Mouse (Mus musculus) heart, embryonic 11.5 days (tissue): ENCODE measurements around the gene Itgb3. TPM values are rescaled to one million over a fixed set of nuclear protein-coding genes. Genes with fewer than 3 reads are reported as not detected.

Experiments
- ATAC-seq: fragments of 200-750 bp; cut with Nextera tagmentation; replicated peaks from 2 replicates; pipeline ENCODE4 v1.8.0; 2017; ENCODE audit warnings: moderate library complexity; ENCODE audit not compliant: insufficient number of reproducible peaks, low FRiP score, low TSS enrichment
- H3K27ac ChIP-seq: fragments of 300-500 bp; sonication (generic); 2 replicates; pipeline ENCODE4 v1.5.1; 2014; ENCODE audit warnings: mild to moderate bottlenecking, low read depth, low read length
- H3K27me3 ChIP-seq: fragments of 300-500 bp; sonication (generic); 2 replicates; pipeline ENCODE4 v1.6.1; 2014; ENCODE audit warnings: mild to moderate bottlenecking, low read length, mixed read lengths; ENCODE audit not compliant: control insufficient read depth, insufficient read depth
- H3K36me3 ChIP-seq: fragments of 300-500 bp; sonication (generic); 2 replicates; pipeline ENCODE4 v1.6.1; 2014; ENCODE audit warnings: mild to moderate bottlenecking, low read length, moderate library complexity, mixed read lengths; ENCODE audit not compliant: control insufficient read depth, insufficient read depth
- H3K4me1 ChIP-seq: fragments of 300-500 bp; sonication (generic); 2 replicates; pipeline ENCODE4 v1.6.1; 2014; ENCODE audit warnings: low read length; ENCODE audit not compliant: control insufficient read depth, insufficient read depth
- H3K4me2 ChIP-seq: fragments of 300-500 bp; sonication (generic); 2 replicates; pipeline ENCODE4 v1.6.1; 2014; ENCODE audit warnings: mild to moderate bottlenecking, moderate library complexity
- H3K4me3 ChIP-seq: fragments of 300-500 bp; sonication (generic); 2 replicates; pipeline ENCODE4 v1.5.1; 2014; ENCODE audit warnings: low read depth, low read length
- H3K9ac ChIP-seq: fragments of 300-500 bp; sonication (generic); 2 replicates; pipeline ENCODE4 v1.6.1; 2014; ENCODE audit warnings: mild to moderate bottlenecking, low read depth, low read length, moderate library complexity
- H3K9me3 ChIP-seq: fragments of 300-500 bp; sonication (generic); replicated peaks from 2 replicates; pipeline ENCODE4 v1.6.1; 2016; ENCODE audit warnings: low read length; ENCODE audit not compliant: control insufficient read depth
- WGBS: fragments of 180-500 bp; shearing (Covaris S2); extraction: QIAGEN DNeasy Blood & Tissue Kit; methylation state at CpG from one replicate; pipeline ENCODE4 v1.1.7; 2014; ENCODE audit not compliant: insufficient replicate concordance; 5-methylcytosine and 5-hydroxymethylcytosine counted together
- polyA plus RNA-seq: library from polyadenylated mRNA; unstranded; fragments of >200 nt; fragmentation: Nextera tagmentation; extraction: Ambion mirVana; gene quantifications from 2 replicates; pipeline ENCODE4 v1.2.1, GENCODE M21; 2014

The Itgb3 gene
- polyA plus RNA-seq, 1 experiment from 2014 or later, result 3.9 TPM

GRCm38 (mm10) chr11:104645402-104645801 lies 37.6 kb downstream of the Itgb3 start:
- Histone ChIP-seq H3K4me2 (no peak overlapping the region), H3K4me1 (no peaks in the 10 kb centered on the region), H3K9ac (no peak overlapping the region), H3K36me3 (no peaks in the 10 kb centered on the region), H3K27me3 (no peaks in the 10 kb centered on the region), H3K4me3 (no peak overlapping the region), H3K9me3 (no peaks in the 10 kb centered on the region), H3K27ac (no peak overlapping the region)
- WGBS, result 87% methylated on average over 6 of the region's 6 CpGs
- no peak for ATAC-seq

DNA sequence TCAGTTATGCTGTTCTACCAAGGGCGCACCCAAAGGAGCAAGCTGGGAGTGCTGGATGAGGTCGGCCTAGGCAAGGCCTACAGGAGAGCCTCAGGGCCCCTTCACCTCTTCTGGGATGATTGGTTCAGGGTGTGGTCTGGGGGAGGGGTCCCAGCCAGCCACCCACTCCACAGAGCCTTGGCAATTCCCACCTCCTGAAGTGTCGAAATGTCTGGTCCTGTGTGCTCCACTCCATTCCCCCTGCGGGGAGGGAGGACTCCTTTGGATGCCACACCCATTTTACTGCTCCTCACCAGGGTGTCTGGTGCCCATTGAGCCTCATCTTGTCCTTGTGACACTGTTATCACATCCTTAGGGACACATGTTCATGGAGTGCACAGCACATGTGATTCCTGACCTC lies 38.4 kb downstream of the Itgb3 start:
- H3K36me3 ChIP-seq, result no peaks in the 10 kb centered on the region
- WGBS, result 72% methylated on average over 4 of the region's 4 CpGs
- no peak overlapping the region for H3K4me2 ChIP-seq
- H3K9ac ChIP-seq, result no peak overlapping the region
- ATAC-seq, result no peak
- H3K4me3 ChIP-seq, result no peak overlapping the region
- no peaks in the 10 kb centered on the region for H3K4me1 ChIP-seq
- no peaks in the 10 kb centered on the region for H3K27me3 ChIP-seq
- no peaks in the 10 kb centered on the region for H3K9me3 ChIP-seq
- no peak overlapping the region for H3K27ac ChIP-seq

DNA sequence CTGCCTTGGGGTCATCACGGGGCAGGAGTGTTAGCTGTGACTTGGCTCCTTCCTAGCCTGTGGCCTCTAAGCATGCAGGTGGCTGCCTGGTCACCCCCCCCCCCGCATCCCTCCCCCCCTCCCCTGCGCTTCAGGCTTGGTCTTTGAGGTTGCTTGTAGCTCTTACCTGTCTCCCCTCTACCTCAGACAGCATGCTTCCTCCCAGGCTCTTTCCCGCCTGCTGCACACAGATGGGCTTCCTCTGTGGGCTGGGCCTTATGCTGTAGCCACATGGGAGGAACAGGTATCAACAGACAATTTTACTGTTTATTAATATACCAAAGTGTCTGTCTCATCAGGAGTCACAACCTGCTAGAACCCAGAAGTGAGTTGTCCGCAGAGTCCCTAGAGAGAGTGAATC lies 38.8 kb downstream of the Itgb3 start:
- no peak overlapping the region for H3K4me2 ChIP-seq
- 79% methylated on average over 5 of the region's 5 CpGs for WGBS
- no peaks in the 10 kb centered on the region for H3K36me3 ChIP-seq
- H3K27ac ChIP-seq, result no peak overlapping the region
- no peaks in the 10 kb centered on the region for H3K4me1 ChIP-seq
- H3K9me3 ChIP-seq, result no peaks in the 10 kb centered on the region
- H3K27me3 ChIP-seq, result no peaks in the 10 kb centered on the region
- no peak for ATAC-seq
- H3K9ac ChIP-seq, result no peak overlapping the region
- no peak overlapping the region for H3K4me3 ChIP-seq

DNA sequence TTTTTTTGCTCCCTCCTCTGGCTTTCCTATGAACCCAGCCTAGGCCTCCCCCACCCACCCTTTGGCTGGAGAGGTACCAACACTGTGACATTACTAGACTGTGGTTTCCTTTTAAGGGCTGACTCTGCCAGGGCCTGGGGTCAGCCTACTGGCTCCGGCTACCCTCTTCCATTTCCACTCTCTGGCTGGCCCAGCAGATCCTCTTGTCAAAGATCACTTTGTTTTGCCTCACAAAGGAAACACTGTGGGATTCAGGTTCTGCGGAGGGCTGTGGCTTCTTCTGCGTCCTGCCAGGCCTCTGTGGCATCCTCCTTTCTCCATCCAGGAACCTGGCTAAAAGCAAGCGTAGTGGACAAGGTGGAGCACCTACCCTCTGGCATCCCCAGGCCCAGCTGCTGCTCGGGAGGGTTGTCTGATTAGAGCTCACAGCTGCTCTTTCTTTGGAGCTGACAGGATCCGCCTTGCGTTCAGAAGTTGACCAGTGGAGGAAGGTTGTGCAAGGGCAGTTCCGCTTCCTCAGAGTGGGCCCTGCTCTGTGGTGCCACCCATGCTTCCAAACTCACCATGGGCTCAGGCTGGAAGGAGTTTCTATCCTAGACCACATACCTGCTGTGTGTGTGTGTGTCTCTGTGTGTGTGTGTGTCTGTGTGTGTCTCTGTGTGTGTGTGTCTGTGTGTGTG lies 39.5 kb downstream of the Itgb3 start:
- Histone ChIP-seq H3K27ac (no peak overlapping the region), H3K4me1 (no peaks in the 10 kb centered on the region), H3K4me2 (no peak overlapping the region), H3K27me3 (no peaks in the 10 kb centered on the region), H3K9me3 (no peaks in the 10 kb centered on the region), H3K4me3 (no peak overlapping the region), H3K9ac (no peak overlapping the region), H3K36me3 (no peaks in the 10 kb centered on the region)
- WGBS, result 61% methylated on average over 8 of the region's 8 CpGs
- ATAC-seq, result no peak

DNA sequence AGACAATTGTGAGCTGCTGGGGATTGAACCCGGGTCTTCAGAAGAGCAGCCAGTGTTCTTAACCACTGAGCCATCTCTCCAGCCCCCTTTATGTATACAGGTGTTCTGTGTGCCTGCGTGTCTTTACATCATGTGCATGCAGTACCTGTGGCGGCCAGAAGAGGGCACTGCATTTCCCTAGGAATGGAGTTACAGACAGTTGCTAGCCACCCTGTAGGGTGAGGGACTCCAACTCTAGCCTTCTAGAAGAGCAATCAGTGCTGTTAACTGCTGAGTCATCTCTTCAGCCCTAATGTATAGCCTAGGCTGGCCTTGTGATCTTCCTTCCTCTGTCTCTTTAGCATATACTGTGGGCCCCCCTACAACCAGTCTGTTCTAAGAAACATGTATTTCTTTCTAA lies 40.8 kb downstream of the Itgb3 start:
- 62% methylated on average over 3 of the region's 3 CpGs for WGBS
- H3K9ac ChIP-seq, result no peak overlapping the region
- no peak overlapping the region for H3K4me3 ChIP-seq
- H3K4me2 ChIP-seq, result no peak overlapping the region
- ATAC-seq, result no peak
- no peaks in the 10 kb centered on the region for H3K27me3 ChIP-seq
- no peak overlapping the region for H3K27ac ChIP-seq
- H3K36me3 ChIP-seq, result no peaks in the 10 kb centered on the region
- no peaks in the 10 kb centered on the region for H3K4me1 ChIP-seq
- H3K9me3 ChIP-seq, result no peaks in the 10 kb centered on the region

GRCm38 (mm10) chr11:104660599-104660998 lies 52.8 kb downstream of the Itgb3 start:
- WGBS, result 87% methylated on average over 4 of the region's 4 CpGs

GRCm38 (mm10) chr11:104661106-104661505 lies 53.3 kb downstream of the Itgb3 start:
- no peak overlapping the region for H3K27ac ChIP-seq
- 59% methylated on average over 5 of the region's 5 CpGs for WGBS
- H3K4me2 ChIP-seq, result no peak overlapping the region; the same call in 1 of the 2 replicates
- H3K9ac ChIP-seq, result no peak overlapping the region
- ATAC-seq, result peak; percentile 58; the same call in 1 of the 2 replicates
- H3K9me3 ChIP-seq, result peaks cover 4% of the 10 kb centered on the region; the same call in 1 of the 2 replicates
- H3K4me3 ChIP-seq, result no peak overlapping the region
- H3K4me1 ChIP-seq, result peaks cover 6% of the 10 kb centered on the region; the same call in 1 of the 2 replicates
- no peaks in the 10 kb centered on the region for H3K27me3 ChIP-seq
- peaks cover 2% of the 10 kb centered on the region; the same call in 1 of the 2 replicates for H3K36me3 ChIP-seq

More at GRCm38 (mm10) chr11:104660599-104660998, 52.8 kb downstream of the Itgb3 start:
- no peaks in the 10 kb centered on the region for H3K27me3 ChIP-seq
- no peak overlapping the region for H3K27ac ChIP-seq
- peaks cover 6% of the 10 kb centered on the region; the same call in 1 of the 2 replicates for H3K4me1 ChIP-seq
- H3K4me2 ChIP-seq, result no peak overlapping the region
- peaks cover 4% of the 10 kb centered on the region; the same call in 1 of the 2 replicates for H3K9me3 ChIP-seq
- no peak overlapping the region for H3K4me3 ChIP-seq
- peaks cover 2% of the 10 kb centered on the region; the same call in 1 of the 2 replicates for H3K36me3 ChIP-seq
- no peak for ATAC-seq
- H3K9ac ChIP-seq, result no peak overlapping the region

DNA sequence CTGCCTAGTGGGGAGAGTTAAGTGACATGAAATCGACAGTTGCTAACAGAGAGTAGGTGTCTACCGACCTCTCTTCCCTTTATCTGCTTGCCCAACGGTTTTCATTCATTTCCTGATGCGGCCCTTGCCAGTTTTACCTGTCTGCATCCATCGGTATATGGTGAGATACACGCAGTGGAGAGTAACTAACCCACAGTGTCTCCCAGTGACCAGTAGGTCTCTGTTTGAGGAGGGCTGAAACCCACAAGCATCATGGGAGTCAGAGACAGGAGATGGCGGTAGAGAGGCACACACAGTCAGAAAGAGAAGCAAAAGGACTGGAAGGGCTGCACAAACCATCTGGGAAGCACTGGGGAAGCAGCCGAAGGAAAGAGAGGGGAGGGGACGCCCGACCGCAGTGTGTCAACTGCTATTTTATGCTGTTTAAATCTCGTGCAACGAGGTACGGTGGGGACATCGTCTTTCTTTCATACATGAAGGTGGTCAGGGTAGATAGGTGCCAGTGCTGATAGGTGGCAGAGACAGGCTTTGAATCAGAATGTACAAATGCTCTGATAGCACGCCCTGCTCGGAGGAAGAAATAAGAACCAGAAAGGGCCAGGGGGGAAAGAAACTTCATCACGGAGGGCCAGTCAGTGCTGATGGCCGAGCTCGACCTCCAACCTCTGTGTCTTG lies 53.9 kb downstream of the Itgb3 start:
- Histone ChIP-seq H3K9me3 (peaks cover 4% of the 10 kb centered on the region; the same call in 1 of the 2 replicates), H3K4me1 (peaks cover 3% of the 10 kb centered on the region; the same call in 1 of the 2 replicates), H3K36me3 (peaks cover 2% of the 10 kb centered on the region; the same call in 1 of the 2 replicates), H3K4me3 (no peak overlapping the region), H3K9ac (no peak overlapping the region), H3K27me3 (no peaks in the 10 kb centered on the region), H3K4me2 (no peak overlapping the region), H3K27ac (no peak overlapping the region)
- ATAC-seq, result no peak
- WGBS, result 65% methylated on average over 20 of the region's 20 CpGs
